Mouse (Mus musculus) neural tube, embryonic 10.5 days (tissue): Measurements from ENCODE around the gene Crisp4.

ENCODE experiments used
- DNase-seq: peaks from one replicate; pipeline ENCODE4 v3.0.0-alpha.2; 2017; ENCODE audit warnings: low spot score; ENCODE audit errors: extremely low spot score

The Crisp4 gene

DNA sequence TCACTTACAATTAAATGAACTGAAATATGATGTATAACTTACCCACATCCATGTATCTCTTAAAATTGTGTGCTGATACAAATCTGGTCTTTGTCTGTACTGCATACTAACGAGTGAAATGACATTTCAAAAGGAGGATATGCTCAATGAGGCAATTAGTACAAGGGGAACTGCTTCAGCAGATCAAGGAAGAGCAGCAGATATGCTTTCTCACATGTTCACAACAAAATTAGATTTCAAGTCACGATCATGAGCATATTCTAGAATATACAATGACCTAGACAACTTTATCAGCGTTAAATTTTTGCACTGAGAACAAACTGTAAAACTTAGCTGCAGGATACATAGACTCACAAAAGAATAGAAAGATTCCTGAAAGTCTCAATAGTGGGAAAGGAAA is at the start of gene Crisp4:
TSS of gene Crisp4 (minus strand) at position 101 of the 400 bp plus-strand sequence.
- no peak for DNase-seq

DNA sequence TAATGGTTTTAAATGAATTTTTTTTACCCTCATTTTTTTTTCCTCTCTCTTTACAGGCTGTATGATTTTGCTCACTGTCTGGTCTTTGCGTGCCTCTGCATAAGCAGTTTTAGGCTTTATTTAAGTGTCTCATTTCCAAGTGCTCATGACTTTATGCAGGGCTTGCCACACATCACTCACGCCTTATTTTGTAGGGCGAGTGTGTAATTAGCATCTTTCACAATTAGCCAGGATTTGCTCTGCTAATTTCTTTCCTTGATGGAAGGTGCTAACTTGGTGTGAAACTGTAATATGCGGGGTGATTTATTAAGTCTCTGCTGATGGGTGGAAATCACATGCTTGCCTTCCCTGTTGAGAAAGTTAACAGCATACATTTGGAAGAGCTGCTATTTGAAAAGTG is 46.0 kb upstream of the Crisp4 start:
- no peak for DNase-seq

DNA sequence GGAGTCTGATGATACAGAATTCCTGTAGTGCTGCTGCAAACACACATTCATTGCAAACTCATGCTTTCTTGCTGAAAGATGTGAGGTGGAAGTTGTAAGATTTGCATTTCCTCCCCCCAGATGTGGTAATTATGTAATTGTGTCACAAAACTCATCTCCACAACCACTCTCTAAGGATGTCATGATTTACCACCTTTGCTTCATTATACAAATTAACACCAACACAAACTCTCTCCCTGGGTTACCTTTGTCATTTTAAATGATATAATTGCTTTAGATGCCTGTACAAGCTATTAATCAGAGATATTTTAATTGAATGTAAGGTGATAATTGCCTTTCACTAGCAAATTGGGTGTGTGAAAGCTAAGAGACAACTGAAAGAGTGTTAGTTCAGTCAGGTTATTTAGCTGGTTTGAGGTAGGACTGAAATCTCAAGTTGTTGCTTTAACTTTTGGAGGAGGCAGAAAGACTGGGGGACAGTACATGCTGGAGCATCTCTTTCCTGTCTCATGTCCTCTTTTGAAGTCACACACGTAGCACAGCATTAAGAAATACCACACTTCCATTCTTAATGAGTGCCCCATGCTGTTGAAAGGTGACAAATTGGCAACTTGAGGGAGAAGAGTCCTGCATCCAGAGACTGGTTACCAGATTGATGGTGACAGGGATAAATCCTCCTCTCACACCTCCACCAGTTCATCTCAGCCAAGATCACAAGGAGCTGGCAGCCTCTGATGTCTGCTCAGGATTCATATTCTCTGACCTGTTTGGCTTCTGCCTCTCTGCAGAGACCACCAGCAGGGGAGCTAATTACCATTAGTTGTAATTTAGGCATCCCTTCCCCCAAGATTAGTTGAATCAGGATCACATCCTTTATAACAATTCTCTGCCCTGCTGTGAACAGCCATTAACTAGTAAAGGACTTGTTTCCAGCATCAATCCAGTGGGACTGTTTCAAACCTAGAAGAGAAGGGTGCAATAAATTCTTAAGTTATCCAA is 45.3 kb upstream of the Crisp4 start:
- no peak for DNase-seq

DNA sequence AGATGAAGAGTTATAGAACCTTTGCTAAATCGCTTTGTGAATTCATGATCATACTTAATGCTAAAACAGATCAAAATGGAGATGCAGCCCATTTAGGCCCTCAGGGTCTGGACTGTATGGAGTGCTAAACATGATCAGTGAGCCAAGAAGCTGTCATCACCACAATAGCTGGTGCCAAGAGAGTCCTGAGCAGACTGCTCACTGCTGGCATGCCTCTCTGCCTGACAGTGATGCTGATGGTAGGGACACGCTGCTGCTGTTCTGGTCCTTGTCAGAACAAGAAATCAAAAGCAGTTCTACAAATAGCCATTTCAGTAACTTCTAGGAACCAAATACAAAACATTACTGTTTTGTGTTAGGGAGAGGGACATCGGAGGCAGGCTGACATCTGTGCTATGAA is 35.5 kb upstream of the Crisp4 start:
- DNase-seq: no peak

DNA sequence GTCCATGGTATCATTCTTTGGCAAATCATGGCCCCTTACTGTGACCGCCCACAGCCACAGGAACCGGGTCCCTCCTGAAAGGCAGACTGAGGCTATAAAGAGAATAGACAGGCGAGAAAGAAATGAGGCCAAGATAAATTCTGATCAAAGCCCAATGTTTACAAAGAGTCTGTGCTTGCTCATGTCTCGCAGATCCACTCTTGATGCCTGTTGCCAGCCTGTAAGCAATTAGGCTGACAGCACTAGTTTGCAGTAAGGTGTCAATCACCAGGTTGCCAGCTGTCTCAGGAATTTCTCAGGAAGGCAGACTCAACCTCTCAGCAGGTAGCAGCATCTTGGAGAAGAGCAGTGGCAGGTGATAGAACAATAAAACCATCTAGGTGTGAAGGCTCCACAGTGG is 24.9 kb upstream of the Crisp4 start:
- DNase-seq: no peak

DNA sequence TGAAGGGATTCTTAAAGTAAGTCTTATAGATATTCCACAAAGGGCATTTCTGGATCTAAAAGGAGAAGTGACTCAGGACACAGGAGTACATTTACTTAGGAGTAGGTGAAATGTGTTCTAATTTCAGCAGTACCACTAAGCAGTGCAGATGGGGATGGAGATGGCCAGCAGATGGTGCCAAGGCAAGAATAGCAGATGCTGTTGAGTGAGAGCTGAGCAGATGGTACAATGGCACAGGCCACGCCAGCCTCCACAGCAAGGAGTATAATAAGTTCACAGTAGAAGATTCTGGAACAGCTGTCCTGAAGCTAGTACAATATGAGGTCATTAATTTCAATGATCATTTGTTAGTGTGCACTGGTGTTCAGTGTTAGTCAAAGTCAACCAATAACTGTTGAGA is 22.6 kb upstream of the Crisp4 start:
- no peak for DNase-seq

DNA sequence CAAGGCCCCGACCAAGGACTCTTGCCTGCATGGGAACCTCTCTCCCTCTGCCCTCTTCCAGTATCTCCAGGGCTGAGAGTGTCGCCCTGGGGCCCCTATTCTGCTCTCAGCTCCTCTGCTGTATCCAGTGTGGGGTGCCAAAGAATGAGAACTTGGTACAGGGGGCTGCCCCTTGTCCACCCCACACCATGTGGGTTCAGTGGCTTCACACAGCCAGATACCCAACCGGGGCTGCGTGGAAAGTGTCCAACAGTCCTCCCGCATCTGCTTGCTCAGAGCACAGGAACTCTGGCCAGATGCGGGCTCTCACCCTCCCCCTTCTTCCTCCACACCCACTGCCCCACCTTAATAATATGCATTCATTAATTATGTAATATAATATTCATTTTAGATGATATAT is 13.4 kb upstream of the Crisp4 start:
- DNase-seq: no peak

DNA sequence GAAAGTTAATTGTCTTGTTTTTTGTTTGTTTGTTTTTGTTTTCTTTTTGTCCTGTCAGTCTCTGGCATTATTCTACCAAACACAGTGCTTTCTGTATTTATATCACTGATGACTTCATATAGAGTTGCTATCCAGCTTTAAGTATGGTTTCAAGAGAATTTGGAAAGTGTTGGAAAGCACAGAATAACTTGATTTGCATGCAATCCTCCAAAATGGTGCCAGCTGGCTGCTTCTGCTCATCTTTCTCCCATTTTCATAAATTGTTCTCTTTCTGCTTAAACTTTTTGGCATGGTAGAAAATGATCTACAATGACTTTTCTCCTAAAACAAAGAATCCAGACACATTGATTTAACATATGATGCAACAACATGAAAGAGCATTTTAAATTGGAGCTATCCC is 2.5 kb upstream of the Crisp4 start:
- no peak for DNase-seq

DNA sequence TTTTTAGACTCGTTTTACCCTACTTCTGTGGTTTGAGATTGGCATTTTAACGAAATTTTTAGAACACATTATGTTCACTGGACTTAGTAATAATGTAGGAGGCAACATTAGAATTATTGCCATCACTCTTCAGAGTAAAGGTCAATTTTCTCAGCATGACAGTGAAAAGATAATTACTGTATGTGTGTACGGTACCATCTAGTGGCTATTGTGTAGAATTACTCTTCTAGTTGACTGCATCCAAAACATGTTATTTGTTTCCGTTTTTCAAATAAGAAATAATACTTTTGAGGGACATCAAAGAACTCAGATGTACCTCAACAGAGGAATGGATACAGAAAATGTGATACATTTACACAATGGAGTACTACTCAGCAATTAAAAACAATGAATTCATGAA is 14.0 kb downstream of the Crisp4 start:
- no peak for DNase-seq

DNA sequence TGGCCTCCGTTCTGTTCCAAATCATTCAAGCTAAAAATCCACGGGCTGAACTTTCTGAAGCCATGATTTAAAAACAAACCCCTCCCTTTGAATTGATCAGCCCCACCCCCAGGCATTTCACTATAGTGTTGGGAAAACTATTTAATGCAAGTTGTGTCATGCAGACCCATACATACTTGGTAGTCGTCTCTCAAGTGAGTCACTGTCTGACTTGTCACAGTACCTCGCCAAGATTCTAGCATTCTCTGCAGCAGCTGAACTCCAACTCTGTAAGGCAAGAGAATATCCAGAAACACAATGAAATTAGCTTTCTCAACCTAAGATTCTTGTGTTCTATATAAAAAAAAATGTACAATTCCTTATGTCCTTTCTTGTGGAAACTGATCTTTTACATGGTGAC is 15.7 kb downstream of the Crisp4 start:
- DNase-seq: no peak

DNA sequence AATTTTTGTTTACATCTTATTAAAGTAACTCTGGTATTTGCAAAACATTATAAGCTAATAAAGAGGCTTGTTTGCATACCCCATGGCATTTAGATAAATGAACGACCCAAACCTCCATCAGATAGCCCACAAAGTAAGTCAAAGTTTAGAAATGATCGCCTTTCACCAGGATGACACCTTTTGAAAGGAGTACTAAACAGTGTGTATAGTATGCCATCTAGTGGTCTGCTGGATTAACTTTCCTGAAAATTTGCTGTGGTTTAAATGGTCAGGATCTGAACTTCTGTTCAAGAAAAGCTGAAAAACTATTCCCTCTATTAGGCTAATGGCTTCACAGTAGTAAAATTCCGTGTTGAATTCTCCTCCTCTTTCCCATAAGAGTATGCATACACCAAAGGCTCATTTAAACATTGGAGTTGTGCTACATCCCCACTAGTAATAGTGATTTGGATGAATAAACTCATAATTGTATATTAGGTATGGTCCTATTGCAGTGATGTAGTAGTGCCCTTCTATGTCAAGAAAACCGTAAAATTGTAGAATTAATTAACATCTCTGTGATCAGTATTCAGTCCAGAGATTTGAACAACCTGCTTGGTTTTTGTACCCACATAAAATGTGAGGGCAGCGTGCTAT is 38.9 kb downstream of the Crisp4 start:
- no peak for DNase-seq

DNA sequence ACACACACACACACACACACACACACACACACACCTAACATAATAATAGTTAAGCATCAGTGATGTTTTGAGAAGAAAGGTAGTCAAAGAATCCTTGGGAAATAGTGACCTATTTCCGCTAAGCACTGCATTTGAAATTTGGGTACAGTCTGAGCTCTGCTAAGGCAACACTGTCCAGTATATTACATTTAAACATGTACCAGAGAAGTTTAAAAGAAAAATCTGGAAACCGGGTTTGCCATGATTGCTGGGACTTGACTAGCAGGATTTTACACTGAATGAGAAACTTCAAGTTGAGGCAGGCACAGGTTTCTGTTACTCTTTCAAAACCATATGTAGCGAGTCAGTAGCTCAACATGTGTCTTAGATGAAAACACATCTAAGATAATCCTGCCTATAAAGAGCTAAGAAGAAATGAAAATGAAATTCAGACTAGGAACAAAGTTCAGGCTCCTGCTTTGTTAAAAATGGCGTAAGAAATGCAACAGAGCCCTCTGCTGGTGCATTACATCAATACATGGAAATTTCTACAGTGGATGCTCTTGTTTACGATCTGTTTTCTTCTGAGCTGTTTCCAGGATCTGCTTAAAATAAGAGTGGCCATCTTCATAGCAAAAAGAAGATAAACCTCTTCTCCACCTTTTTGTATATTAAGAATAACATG is 39.7 kb downstream of the Crisp4 start:
- peak; percentile 14 for DNase-seq

DNA sequence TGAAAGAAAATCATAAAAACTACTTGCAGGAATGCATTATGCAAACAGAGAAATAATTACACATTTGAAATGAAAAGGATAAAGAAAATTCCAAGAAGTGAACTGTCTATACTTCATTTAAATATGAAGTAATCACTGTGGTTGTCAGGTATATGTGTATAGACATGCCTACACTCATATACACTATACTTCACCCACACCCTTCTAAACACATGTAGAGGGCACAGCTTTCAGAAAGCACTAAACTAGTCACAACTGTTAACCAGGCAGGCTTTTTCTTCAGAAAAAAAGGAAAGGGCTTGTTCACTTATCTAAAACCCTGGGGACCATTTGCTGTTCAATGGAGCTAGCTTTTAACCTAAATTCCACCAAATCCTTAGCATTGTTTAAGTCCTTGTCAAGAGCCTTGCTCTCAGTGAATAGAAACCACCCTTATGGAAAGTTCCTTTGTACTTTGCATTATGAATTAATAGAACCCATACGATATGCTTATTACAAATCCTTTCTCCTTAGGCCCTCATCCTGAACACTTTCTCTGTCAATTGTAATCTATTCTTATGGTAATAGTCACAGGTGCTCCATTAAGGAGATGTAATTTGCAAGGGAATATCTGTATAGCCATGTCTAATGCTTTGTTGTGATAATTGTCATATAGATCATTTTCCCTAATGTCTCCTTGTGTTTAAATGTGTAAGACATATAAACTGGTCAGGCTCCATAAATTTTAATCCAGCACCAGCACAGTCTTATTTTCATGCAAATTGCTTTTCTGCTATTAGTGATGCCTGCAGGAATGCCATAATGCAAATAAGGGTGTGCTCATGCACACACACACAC is 40.5 kb downstream of the Crisp4 start:
- no peak for DNase-seq
